Mouse (Mus musculus) kidney, postnatal 0 days (tissue): Measurements from ENCODE around the gene 2200002D01Rik. TPM values are rescaled to one million over a fixed set of nuclear protein-coding genes. Genes with fewer than 3 reads are reported as not detected.
"Not testable (repeated sequence)": the region's sequence is repeated elsewhere in the genome, so short reads cannot be mapped to it uniquely, and the experiment has no call there.

Source experiments
- ATAC-seq: fragments of 200-750 bp; cut with Nextera tagmentation; replicated peaks from 2 replicates; pipeline ENCODE4 v1.8.0; 2017; ENCODE audit warnings: low read depth, moderate number of reproducible peaks, moderate TSS enrichment, moderate library complexity; ENCODE audit not compliant: low FRiP score
- DNase-seq: peaks from one replicate; pipeline ENCODE4 v3.0.0-alpha.2; 2016; ENCODE audit warnings: low spot score
- H3K27ac ChIP-seq: fragments of 300-500 bp; sonication (generic); 2 replicates; pipeline ENCODE4 v1.5.1; 2014; ENCODE audit warnings: mild to moderate bottlenecking
- H3K27me3 ChIP-seq: fragments of 300-500 bp; sonication (generic); 2 replicates; pipeline ENCODE4 v1.6.1; 2014; ENCODE audit warnings: low read length, mixed read lengths; ENCODE audit not compliant: insufficient read depth
- H3K36me3 ChIP-seq: fragments of 300-500 bp; sonication (generic); 2 replicates; pipeline ENCODE4 v1.6.1; 2014; ENCODE audit warnings: low read length, mixed read lengths; ENCODE audit not compliant: insufficient read depth
- H3K4me1 ChIP-seq: fragments of 300-500 bp; sonication (generic); replicated peaks from 2 replicates; pipeline ENCODE4 v1.6.1; 2014; ENCODE audit warnings: antibody characterized with exemption, low read length, mixed read lengths; ENCODE audit not compliant: insufficient read depth
- H3K4me2 ChIP-seq: fragments of 300-500 bp; sonication (generic); 2 replicates; pipeline ENCODE4 v1.6.1; 2014; ENCODE audit warnings: mild to moderate bottlenecking, low read length, moderate library complexity, mixed read lengths
- H3K4me3 ChIP-seq: fragments of 300-500 bp; sonication (generic); replicated peaks from 2 replicates; pipeline ENCODE4 v1.5.1; 2014; ENCODE audit warnings: low read depth, low read length
- H3K9ac ChIP-seq: fragments of 300-500 bp; sonication (generic); 2 replicates; pipeline ENCODE4 v1.6.1; 2014; ENCODE audit warnings: low read depth, low read length
- H3K9me3 ChIP-seq: fragments of 300-500 bp; sonication (generic); replicated peaks from 2 replicates; pipeline ENCODE4 v1.6.1; 2016; ENCODE audit warnings: low read length, inconsistent platforms, mixed read lengths
- CTCF ChIP-seq: IDR thresholded peaks from 2 replicates; pipeline ENCODE4 v1.5.1; 2016; ENCODE audit warnings: antibody characterized with exemption, low read depth, mild to moderate bottlenecking, moderate library complexity
- WGBS: fragments of 180-500 bp; shearing (Covaris S2); extraction: QIAGEN DNeasy Blood & Tissue Kit; methylation state at CpG from one replicate; pipeline ENCODE4 v1.1.7; 2014; 5-methylcytosine and 5-hydroxymethylcytosine counted together
- polyA plus RNA-seq: library from polyadenylated mRNA; unstranded; fragments of >200 nt; fragmentation: Nextera tagmentation; extraction: Ambion mirVana; gene quantifications from 2 replicates; pipeline ENCODE4 v1.2.1, GENCODE M21; 2015

2200002D01Rik gene
- polyA plus RNA-seq, 1 experiment from 2014 or later: 23.7 TPM

GRCm38 (mm10) chr7:29228202-29228601 is 20.1 kb downstream of the 2200002D01Rik start:
- Histone ChIP-seq H3K27ac (no peak overlapping the region), H3K27me3 (0 out of 2 replicates have a peak, but pooled peaks cover 3% of the 10 kb centered on the region), H3K4me2 (no peak overlapping the region), H3K4me1 (peaks cover 4% of the 10 kb centered on the region; the same call in 1 of the 2 replicates), H3K4me3 (no peak overlapping the region), H3K36me3 (no peaks in the 10 kb centered on the region), H3K9ac (no peak overlapping the region), H3K9me3 (no peaks in the 10 kb centered on the region)
- DNase-seq: no peak
- 85% methylated on average over 4 of the region's 4 CpGs for WGBS
- no peak for ATAC-seq
- no peak for TF ChIP-seq CTCF

GRCm38 (mm10) chr7:29225520-29225919 is 22.7 kb downstream of the 2200002D01Rik start:
- Histone ChIP-seq H3K9me3 (0 out of 2 replicates have a peak, but pooled peaks cover under 1% of the 10 kb centered on the region), H3K4me1 (no peaks in the 10 kb centered on the region), H3K27me3 (no peaks in the 10 kb centered on the region), H3K9ac (no peak overlapping the region), H3K36me3 (no peaks in the 10 kb centered on the region), H3K4me3 (no peak overlapping the region), H3K4me2 (no peak overlapping the region), H3K27ac (no peak overlapping the region)
- TF ChIP-seq CTCF: no peak
- ATAC-seq: no peak
- DNase-seq: no peak
- 73% methylated on average over 13 of the region's 13 CpGs for WGBS

- DNase-seq: no peak
- Histone ChIP-seq H3K36me3 (no peaks in the 10 kb centered on the region), H3K9ac (0 out of 2 replicates have a peak overlapping the region, but pooled peaks have one; percentile 13), H3K27me3 (no peaks in the 10 kb centered on the region), H3K9me3 (peaks cover 7% of the 10 kb centered on the region; the same call in 1 of the 2 replicates), H3K4me3 (no peak overlapping the region), H3K27ac (no peak overlapping the region), H3K4me1 (no peaks in the 10 kb centered on the region), H3K4me2 (peak overlapping the region; percentile 10; the same call in 1 of the 2 replicates)
- no peak for TF ChIP-seq CTCF
- 14% methylated on average over 16 of the region's 16 CpGs for WGBS
- 0 out of 2 replicates have a peak, but pooled peaks have one; percentile 49 for ATAC-seq
Observed at GRCm38 (mm10) chr7:29224756-29225394, 23.4 kb downstream of the 2200002D01Rik start.

DNA sequence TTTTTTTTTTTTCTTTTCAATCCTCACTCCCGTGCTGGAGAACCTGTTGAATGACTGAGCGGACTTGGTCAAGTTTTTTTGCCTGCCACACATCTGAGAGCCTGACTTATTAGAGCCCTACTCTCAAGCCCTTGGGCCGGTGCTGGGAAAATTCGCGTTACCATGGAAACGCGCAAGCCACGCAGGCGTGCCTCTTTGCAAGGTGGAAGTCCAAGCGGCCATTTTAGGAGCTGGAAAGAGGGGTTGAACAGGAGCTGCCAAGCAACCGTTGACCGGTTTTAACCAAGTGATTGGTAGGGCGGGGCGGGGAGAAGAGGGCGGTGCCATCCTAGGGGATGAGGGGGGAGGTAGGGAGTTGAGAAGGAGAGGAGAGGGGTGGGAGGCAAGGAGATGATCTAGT is 33.4 kb downstream of the 2200002D01Rik start:
- Histone ChIP-seq H3K4me1 (no peaks in the 10 kb centered on the region), H3K9me3 (no peaks in the 10 kb centered on the region), H3K27me3 (no peaks in the 10 kb centered on the region), H3K36me3 (no peaks in the 10 kb centered on the region), H3K27ac (no peak overlapping the region), H3K4me3 (no peak overlapping the region), H3K4me2 (no peak overlapping the region), H3K9ac (no peak overlapping the region)
- no peak for TF ChIP-seq CTCF
- no peak for ATAC-seq
- no peak for DNase-seq
- 53% methylated on average over 15 of the region's 15 CpGs for WGBS

DNA sequence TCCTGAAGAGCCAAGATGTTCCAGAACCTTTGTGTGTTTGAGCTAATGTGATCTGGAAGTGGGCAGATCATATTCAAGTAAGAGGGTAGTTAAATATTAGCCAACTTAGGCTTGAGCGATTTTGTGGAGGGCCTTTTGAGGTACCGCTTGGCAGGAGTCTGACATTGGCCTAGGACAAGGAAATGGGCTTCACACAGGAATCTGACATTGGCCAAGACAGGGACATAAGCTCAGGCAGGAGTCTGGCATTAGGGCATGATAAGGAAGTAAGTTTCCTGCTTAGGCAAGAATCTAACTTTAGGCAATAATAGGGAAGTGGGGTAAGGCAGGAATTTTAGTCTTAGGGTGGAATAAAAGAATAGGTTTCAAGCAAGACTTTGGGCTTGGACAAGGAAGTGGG is 34.0 kb downstream of the 2200002D01Rik start:
- Histone ChIP-seq H3K27ac (no peak overlapping the region), H3K9ac (no peak overlapping the region), H3K4me3 (no peak overlapping the region), H3K9me3 (no peaks in the 10 kb centered on the region), H3K36me3 (no peaks in the 10 kb centered on the region), H3K4me2 (no peak overlapping the region), H3K4me1 (no peaks in the 10 kb centered on the region), H3K27me3 (no peaks in the 10 kb centered on the region)
- DNase-seq (no peak), ATAC-seq (no peak)
- WGBS: 53% methylated on average over 2 of the region's 2 CpGs
- TF ChIP-seq CTCF: no peak

DNA sequence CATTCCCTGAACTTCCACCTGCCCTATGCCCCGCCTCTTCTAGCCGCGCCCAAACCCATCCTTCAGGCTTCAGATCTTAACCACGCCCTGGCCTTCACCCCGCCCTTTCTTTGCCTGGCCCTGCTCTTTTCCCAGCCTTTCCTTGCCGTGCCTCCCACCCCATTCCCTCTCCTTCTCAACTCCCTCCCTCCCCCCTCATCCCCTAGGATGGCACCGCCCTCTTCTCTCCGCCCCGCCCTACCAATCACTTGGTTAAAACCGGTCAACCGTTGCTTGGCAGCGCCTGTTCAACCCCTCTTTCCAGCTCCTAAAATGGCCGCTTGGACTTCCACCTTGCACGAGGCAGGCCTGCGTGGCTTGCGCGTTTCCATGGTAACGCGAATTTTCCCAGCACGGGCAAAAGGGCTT is 34.6 kb downstream of the 2200002D01Rik start, which contains the start of gene Catsperg1:
Gene Catsperg1, minus strand, starts transcription at position 361 of the 408 bp plus-strand sequence.
- H3K4me1 ChIP-seq: no peaks in the 10 kb centered on the region
- no peak within 1 kb of the TSS for H3K4me3 ChIP-seq
- H3K9ac ChIP-seq: no peak within 1 kb of the TSS
- H3K27ac ChIP-seq: no peak within 1 kb of the TSS
- TF ChIP-seq CTCF: no peak
- no peaks in the 10 kb centered on the region for H3K9me3 ChIP-seq
- DNase-seq (peak; percentile 73), ATAC-seq (peak; percentile 59)
- 6% methylated on average over 20 of the region's 20 CpGs for WGBS
- H3K4me2 ChIP-seq: no peak within 1 kb of the TSS
- no peaks in the 10 kb centered on the region for H3K36me3 ChIP-seq
- H3K27me3 ChIP-seq: no peaks in the 10 kb centered on the region

GRCm38 (mm10) chr7:29212775-29213560 is 35.3 kb downstream of the 2200002D01Rik start:
- not testable (repeated sequence) for ATAC-seq, H3K27me3 ChIP-seq, H3K4me2 ChIP-seq, DNase-seq, H3K4me3 ChIP-seq, H3K36me3 ChIP-seq, H3K27ac ChIP-seq, H3K4me1 ChIP-seq, H3K9me3 ChIP-seq, H3K9ac ChIP-seq
- WGBS: 23% methylated on average over 40 of the region's 40 CpGs
